Mouse (Mus musculus) MEL (cell line): Measurements from ENCODE around the gene Tmem82. TPM values are rescaled to one million over a fixed set of nuclear protein-coding genes. Genes with fewer than 3 reads are reported as not detected.

Experiments
- DNase-seq: peaks from one replicate; pipeline ENCODE4 v3.0.0; 2011; ENCODE audit warnings: low read depth, low spot score
- H3K27ac ChIP-seq: 2 replicates; pipeline ENCODE4 v1.5.1; 2012; ENCODE audit warnings: low read depth, mild to moderate bottlenecking, control low read depth, low read length, moderate library complexity; ENCODE audit not compliant: control insufficient read depth
- H3K27me3 ChIP-seq, 2 experiments: fragments of 150-350 bp in 1 of 2; sonication (generic) in 1 of 2; 2 replicates each; pipeline ENCODE4 v1.6.1; 2012; ENCODE audit warnings: low read length in 2 of 2, mild to moderate bottlenecking in 2 of 2, improper control_type of control experiment in 1 of 2, moderate library complexity in 1 of 2; ENCODE audit not compliant: insufficient read depth in 2 of 2, control insufficient read depth in 1 of 2
- H3K36me3 ChIP-seq, 2 experiments: 2 replicates each; pipeline ENCODE4 v1.6.1; 2012 to 2014; ENCODE audit warnings: low read length in 2 of 2, improper control_type of control experiment in 1 of 2, inconsistent platforms in 1 of 2, mild to moderate bottlenecking in 1 of 2; ENCODE audit not compliant: insufficient read depth in 2 of 2, control insufficient read depth in 1 of 2
- H3K4me1 ChIP-seq, 2 experiments: fragments of 150-350 bp in 1 of 2; sonication (generic) in 1 of 2; 2 replicates each; pipeline ENCODE4 v1.6.1; 2012; ENCODE audit warnings: low read length in 2 of 2, improper control_type of control experiment in 1 of 2, mild to moderate bottlenecking in 1 of 2; ENCODE audit not compliant: insufficient read depth in 2 of 2, control insufficient read depth in 1 of 2
- H3K4me3 ChIP-seq, 2 experiments: fragments of 150-350 bp in 1 of 2; sonication (generic) in 1 of 2; 2 replicates each; pipeline ENCODE4 v1.5.1; 2012; ENCODE audit warnings: low read depth in 2 of 2, low read length in 2 of 2, mild to moderate bottlenecking in 2 of 2, moderate library complexity in 2 of 2, control low read depth in 1 of 2, improper control_type of control experiment in 1 of 2; ENCODE audit not compliant: control insufficient read depth in 1 of 2, insufficient read depth in 1 of 2
- H3K79me2 ChIP-seq: 2 replicates; pipeline ENCODE4 v1.6.1; 2012; ENCODE audit warnings: mild to moderate bottlenecking, low read length, moderate library complexity; ENCODE audit not compliant: control insufficient read depth, poor library complexity, insufficient read depth
- H3K9ac ChIP-seq: 2 replicates; pipeline ENCODE4 v1.6.1; 2012; ENCODE audit warnings: low read depth, mild to moderate bottlenecking, control low read depth, low read length, moderate library complexity; ENCODE audit not compliant: control insufficient read depth, poor library complexity, severe bottlenecking
- H3K9me3 ChIP-seq: fragments of 150-350 bp; sonication (generic); replicated peaks from 2 replicates; pipeline ENCODE4 v1.6.1; 2012; ENCODE audit warnings: mild to moderate bottlenecking, low read length, improper control_type of control experiment, moderate library complexity; ENCODE audit not compliant: insufficient read depth
- CHD1 ChIP-seq: IDR thresholded peaks from 2 replicates; pipeline ENCODE4 v1.6.1; 2012; ENCODE audit warnings: low read depth, mild to moderate bottlenecking, inconsistent platforms, low read length, improper control_type of control experiment
- CHD2 ChIP-seq: IDR thresholded peaks from 2 replicates; pipeline ENCODE4 v1.6.1; 2011; ENCODE audit warnings: low read length, improper control_type of control experiment
- E2F4 ChIP-seq: IDR thresholded peaks from 2 replicates; pipeline ENCODE4 v1.6.1; 2011; ENCODE audit warnings: low read depth, low read length, improper control_type of control experiment, borderline replicate concordance
- ELF1 ChIP-seq: IDR thresholded peaks from 2 replicates; pipeline ENCODE4 v1.6.1; 2014; ENCODE audit warnings: low read depth, mild to moderate bottlenecking, inconsistent platforms, low read length, improper control_type of control experiment, moderate library complexity
- EP300 ChIP-seq, 2 experiments: IDR thresholded peaks; 2 replicates each; pipeline ENCODE4 v1.6.1; 2011; ENCODE audit warnings: improper control_type of control experiment in 2 of 2, low read length in 2 of 2, low read depth in 1 of 2, mild to moderate bottlenecking in 1 of 2
- ETS1 ChIP-seq: IDR thresholded peaks from 2 replicates; pipeline ENCODE4 v1.6.1; 2012; ENCODE audit warnings: low read depth, mild to moderate bottlenecking, inconsistent platforms, low read length, improper control_type of control experiment, moderate library complexity
- HCFC1 ChIP-seq: IDR thresholded peaks from 2 replicates; pipeline ENCODE4 v1.6.1; 2012; ENCODE audit warnings: low read depth, mild to moderate bottlenecking, inconsistent platforms, low read length, improper control_type of control experiment, moderate library complexity
- JUND ChIP-seq: IDR thresholded peaks from 2 replicates; pipeline ENCODE4 v1.6.1; 2011; ENCODE audit warnings: low read depth, mild to moderate bottlenecking, improper control_type of control experiment, low read length
- KAT2A ChIP-seq: conservative IDR thresholded peaks from 2 replicates; pipeline ENCODE4 v1.6.1; 2012; ENCODE audit warnings: low read depth, low read length, improper control_type of control experiment, inconsistent platforms
- MAFK ChIP-seq: IDR thresholded peaks from 2 replicates; pipeline ENCODE4 v1.6.1; 2011; ENCODE audit warnings: low read depth, mild to moderate bottlenecking, low read length, improper control_type of control experiment, borderline replicate concordance
- MAX ChIP-seq: IDR thresholded peaks from 2 replicates; pipeline ENCODE4 v1.6.1; 2011; ENCODE audit warnings: low read length, improper control_type of control experiment
- MAZ ChIP-seq: IDR thresholded peaks from 2 replicates; pipeline ENCODE4 v1.6.1; 2012; ENCODE audit warnings: low read depth, mild to moderate bottlenecking, inconsistent platforms, low read length, improper control_type of control experiment
- MYC ChIP-seq: IDR thresholded peaks from 2 replicates; pipeline ENCODE4 v1.6.1; 2011; ENCODE audit warnings: low read depth, mild to moderate bottlenecking, low read length, improper control_type of control experiment, moderate library complexity
- NRF1 ChIP-seq: IDR thresholded peaks from 2 replicates; pipeline ENCODE4 v1.6.1; 2014; ENCODE audit warnings: low read depth, mild to moderate bottlenecking, inconsistent platforms, low read length, improper control_type of control experiment, moderate library complexity; ENCODE audit not compliant: poor library complexity, insufficient read depth, severe bottlenecking
- POLR2A ChIP-seq, 2 experiments: IDR thresholded peaks; 2 replicates each; pipeline ENCODE4 v1.6.1; 2011 to 2012; ENCODE audit warnings: low read length in 2 of 2, mild to moderate bottlenecking in 2 of 2, control low read depth in 1 of 2, improper control_type of control experiment in 1 of 2, low read depth in 1 of 2, moderate library complexity in 1 of 2; ENCODE audit not compliant: control insufficient read depth in 1 of 2, insufficient read depth in 1 of 2, poor library complexity in 1 of 2
- TAL1 ChIP-seq: IDR thresholded peaks from 2 replicates; pipeline ENCODE4 v1.6.1; 2012; ENCODE audit warnings: mild to moderate bottlenecking, inconsistent platforms, low read length, moderate library complexity, mixed read lengths
- TBP ChIP-seq: IDR thresholded peaks from 2 replicates; pipeline ENCODE4 v1.8.0; 2011; ENCODE audit warnings: low read depth, low read length, improper control_type of control experiment
- USF1 ChIP-seq: IDR thresholded peaks from 2 replicates; pipeline ENCODE4 v1.6.1; 2014; ENCODE audit warnings: low read depth, mild to moderate bottlenecking, inconsistent platforms, low read length, improper control_type of control experiment, moderate library complexity
- ZC3H11A ChIP-seq: IDR thresholded peaks from 2 replicates; pipeline ENCODE4 v1.6.1; 2012; ENCODE audit warnings: low read depth, mild to moderate bottlenecking, inconsistent platforms, low read length, improper control_type of control experiment
- ZKSCAN1 ChIP-seq: IDR thresholded peaks from 2 replicates; pipeline ENCODE4 v1.6.1; 2012; ENCODE audit warnings: low read depth, mild to moderate bottlenecking, inconsistent platforms, low read length, improper control_type of control experiment, moderate library complexity
- polyA plus RNA-seq, 2 experiments: library from polyadenylated mRNA; stranded (reverse) in 1 of 2; unstranded in 1 of 2; fragments of >175 nt in 1 of 2; fragments of >200 nt in 1 of 2; gene quantifications; 2 replicates each; pipeline versions ENCODE4 v1.2.1 to v1.2.4; 2012; ENCODE audit warnings: low replicate concordance in 2 of 2, low read depth in 1 of 2; ENCODE audit not compliant: insufficient read length in 2 of 2, insufficient read depth in 1 of 2, missing spikeins in 1 of 2
- total RNA-seq: library from RNA; depleted of rRNA; stranded (reverse); fragments of 300-350 nt; gene quantifications from 2 replicates; pipeline ENCODE4 v1.2.3, GENCODE M21; 2012

The Tmem82 gene
- total and polyA plus RNA-seq, 3 experiments, result 0.21 TPM; not detected in 2

- Histone ChIP-seq H3K27ac (no peak overlapping the region), H3K36me3 (no peaks in the 10 kb centered on the region), H3K4me3 (no peak overlapping the region), H3K79me2 (no peaks in the 10 kb centered on the region), H3K9me3 (no peaks in the 10 kb centered on the region), H3K9ac (no peak overlapping the region), H3K4me1 (no peaks in the 10 kb centered on the region), H3K27me3 (no peaks in the 10 kb centered on the region; a peak in 1 of 4 replicates)
- DNase-seq, result no peak
- TF ChIP-seq MYC (no peak), NRF1 (no peak), ETS1 (no peak), CHD2 (no peak), JUND (no peak), KAT2A (no peak), EP300 (IDR thresholded peaks at IDR 0.05; ENCODE audit: low read depth in 1 of 2, low read length in 2 of 2) (no peak), ZC3H11A (no peak), TBP (no peak), TAL1 (no peak)
These were observed 15.8 kb downstream of the Tmem82 start for GRCm38 (mm10) chr4:141602523-141603223.

GRCm38 (mm10) chr4:141601148-141601862, 17.1 kb downstream of the Tmem82 start:
- TF ChIP-seq MAX, result no peak
- no peak for TF ChIP-seq HCFC1
- TF ChIP-seq MAZ, result no peak
- no peak for TF ChIP-seq NRF1
- TF ChIP-seq CHD1, result no peak
- TF ChIP-seq ZKSCAN1, result no peak
- no peak for TF ChIP-seq ELF1
- TF ChIP-seq ZC3H11A, result no peak
- no peak for TF ChIP-seq USF1
- no peak for TF ChIP-seq POLR2A (IDR thresholded peaks at IDR 0.05; ENCODE audit: control insufficient read depth in 1 of 2, insufficient read depth in 1 of 2, low read depth in 1 of 2, low read length in 2 of 2, poor library complexity in 1 of 2)
- TF ChIP-seq TBP, result no peak
- no peak for TF ChIP-seq E2F4
- no peak for TF ChIP-seq MAFK
- Histone ChIP-seq H3K4me1 (no peaks in the 10 kb centered on the region), H3K27ac (no peak overlapping the region), H3K4me3 (no peak overlapping the region), H3K9me3 (no peaks in the 10 kb centered on the region), H3K9ac (no peak overlapping the region), H3K27me3 (no peaks in the 10 kb centered on the region; a peak in 1 of 4 replicates), H3K79me2 (no peaks in the 10 kb centered on the region), H3K36me3 (no peaks in the 10 kb centered on the region)
- DNase-seq, result no peak
